Mouse (Mus musculus) heart, embryonic 14.5 days (tissue): ENCODE measurements around the gene Sulf2. TPM values are rescaled to one million over a fixed set of nuclear protein-coding genes. Genes with fewer than 3 reads are reported as not detected.

Experiments used
- ATAC-seq: fragments of 200-750 bp; cut with Nextera tagmentation; 2 replicates; pipeline ENCODE4 v1.8.0; 2017; ENCODE audit warnings: low read depth, moderate TSS enrichment; ENCODE audit not compliant: insufficient number of reproducible peaks, insufficient read depth, low FRiP score
- H3K27ac ChIP-seq, 2 experiments: fragments of 200-500 bp in 1 of 2; fragments of 300-500 bp in 1 of 2; sonication (generic) in 1 of 2; replicated peaks in 1 of 2; 2 replicates each; pipeline ENCODE4 v1.5.1; 2012 to 2014; ENCODE audit warnings: low read depth in 2 of 2, low read length in 2 of 2, control low read depth in 1 of 2, mild to moderate bottlenecking in 1 of 2, mixed read lengths in 1 of 2; ENCODE audit not compliant: control insufficient read depth in 1 of 2, insufficient read depth in 1 of 2
- H3K27me3 ChIP-seq: fragments of 300-500 bp; sonication (generic); 2 replicates; pipeline ENCODE4 v1.6.1; 2014; ENCODE audit warnings: mild to moderate bottlenecking, low read length, control low read depth; ENCODE audit not compliant: control insufficient read depth, insufficient read depth
- H3K36me3 ChIP-seq: fragments of 300-500 bp; sonication (generic); 2 replicates; pipeline ENCODE4 v1.6.1; 2014; ENCODE audit warnings: mild to moderate bottlenecking, control low read depth, low read length, mixed read lengths; ENCODE audit not compliant: control insufficient read depth, insufficient read depth
- H3K4me1 ChIP-seq, 2 experiments: fragments of 200-500 bp in 1 of 2; fragments of 300-500 bp in 1 of 2; sonication (generic) in 1 of 2; 2 replicates each; pipeline ENCODE4 v1.6.1; 2012 to 2014; ENCODE audit warnings: low read length in 2 of 2, control low read depth in 1 of 2, mixed read lengths in 1 of 2; ENCODE audit not compliant: control insufficient read depth in 2 of 2, insufficient read depth in 2 of 2
- H3K4me2 ChIP-seq: fragments of 300-500 bp; sonication (generic); 2 replicates; pipeline ENCODE4 v1.6.1; 2014; ENCODE audit warnings: mild to moderate bottlenecking, low read length
- H3K4me3 ChIP-seq, 2 experiments: fragments of 200-500 bp in 1 of 2; fragments of 300-500 bp in 1 of 2; sonication (generic) in 1 of 2; 2 replicates each; pipeline ENCODE4 v1.5.1; 2012 to 2014; ENCODE audit warnings: low read length in 2 of 2, mild to moderate bottlenecking in 2 of 2, control low read depth in 1 of 2, low read depth in 1 of 2, moderate library complexity in 1 of 2; ENCODE audit not compliant: control insufficient read depth in 1 of 2, insufficient read depth in 1 of 2
- H3K9ac ChIP-seq: fragments of 300-500 bp; sonication (generic); 2 replicates; pipeline ENCODE4 v1.6.1; 2014; ENCODE audit warnings: mild to moderate bottlenecking, low read length
- H3K9me3 ChIP-seq: fragments of 300-500 bp; sonication (generic); 2 replicates; pipeline ENCODE4 v1.6.1; 2016; ENCODE audit warnings: low read length, control low read depth; ENCODE audit not compliant: control insufficient read depth
- WGBS: fragments of 180-500 bp; shearing (Covaris S2); extraction: QIAGEN DNeasy Blood & Tissue Kit; methylation state at CpG from one replicate; pipeline ENCODE4 v1.1.7; 2014; 5-methylcytosine and 5-hydroxymethylcytosine counted together
- polyA plus RNA-seq: library from polyadenylated mRNA; unstranded; fragments of >200 nt; fragmentation: Nextera tagmentation; extraction: Ambion mirVana; gene quantifications from 2 replicates; pipeline ENCODE4 v1.2.1, GENCODE M21; 2014

Gene Sulf2
- polyA plus RNA-seq, 1 experiment from 2014 or later: 115 TPM

GRCm38 (mm10) chr2:166126343-166126742 lies 29.1 kb downstream of the Sulf2 start:
- ATAC-seq: no peak
- no peak overlapping the region for H3K9ac ChIP-seq
- no peaks in the 10 kb centered on the region for H3K27me3 ChIP-seq
- H3K36me3 ChIP-seq: peaks cover 57% of the 10 kb centered on the region
- no peak overlapping the region for H3K27ac ChIP-seq
- peaks cover 30 to 53% of the 10 kb centered on the region in 2 experiments for H3K4me1 ChIP-seq
- WGBS: 52% methylated on average over 11 of the region's 11 CpGs
- H3K4me3 ChIP-seq: no peak overlapping the region
- no peak overlapping the region for H3K4me2 ChIP-seq
- H3K9me3 ChIP-seq: no peaks in the 10 kb centered on the region

- H3K27ac ChIP-seq: no peak overlapping the region
- H3K4me1 ChIP-seq: peaks cover 30 to 53% of the 10 kb centered on the region in 2 experiments
- no peaks in the 10 kb centered on the region for H3K9me3 ChIP-seq
- peaks cover 52% of the 10 kb centered on the region for H3K36me3 ChIP-seq
- no peak for ATAC-seq
- no peak overlapping the region for H3K4me2 ChIP-seq
- no peaks in the 10 kb centered on the region for H3K27me3 ChIP-seq
- no peak overlapping the region for H3K9ac ChIP-seq
- WGBS: 77% methylated on average over 13 of the region's 13 CpGs
- H3K4me3 ChIP-seq: no peak overlapping the region
Measured at GRCm38 (mm10) chr2:166125492-166126252, 29.8 kb downstream of the Sulf2 start.

- H3K36me3 ChIP-seq: peaks cover 48% of the 10 kb centered on the region
- no peak for ATAC-seq
- WGBS: 40% methylated on average over 1 of the region's 2 CpGs
- no peak overlapping the region for H3K4me2 ChIP-seq
- no peak overlapping the region for H3K27ac ChIP-seq
- H3K27me3 ChIP-seq: no peaks in the 10 kb centered on the region
- peaks cover 30 to 57% of the 10 kb centered on the region in 2 experiments for H3K4me1 ChIP-seq
- H3K9ac ChIP-seq: no peak overlapping the region
- H3K4me3 ChIP-seq: no peak overlapping the region
- no peaks in the 10 kb centered on the region for H3K9me3 ChIP-seq
Measured at GRCm38 (mm10) chr2:166125033-166125432, 30.4 kb downstream of the Sulf2 start.

DNA sequence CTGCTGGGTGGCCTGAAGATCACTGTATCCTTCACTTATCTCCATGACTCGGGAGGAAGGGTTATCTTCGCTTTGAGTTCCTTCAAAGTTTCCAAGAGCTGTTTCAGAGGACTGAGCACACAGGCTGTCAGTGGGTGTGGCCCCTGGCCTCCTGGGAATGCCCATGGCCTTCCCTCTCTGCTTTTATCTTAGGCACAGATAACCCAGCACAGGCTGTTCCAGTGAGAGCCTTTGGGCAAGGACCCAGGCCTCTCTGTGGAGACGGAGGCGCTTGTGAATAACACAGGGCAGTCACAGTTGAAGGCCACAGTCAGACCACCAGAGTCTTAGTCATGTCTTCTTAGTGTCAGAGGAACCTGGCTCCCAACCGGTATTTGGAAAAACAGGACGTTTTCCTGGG lies 32.7 kb downstream of the Sulf2 start:
- Histone ChIP-seq H3K9me3 (no peaks in the 10 kb centered on the region), H3K27ac (peak overlapping the region in 1 of 2 experiments; percentile 50; a peak in 2 of 4 replicates), H3K9ac (0 out of 2 replicates have a peak overlapping the region, but pooled peaks have one; percentile 8), H3K27me3 (no peaks in the 10 kb centered on the region), H3K4me2 (no peak overlapping the region), H3K4me1 (peaks cover 21 to 43% of the 10 kb centered on the region in 2 experiments), H3K4me3 (no peak overlapping the region), H3K36me3 (peaks cover 46% of the 10 kb centered on the region)
- 17% methylated on average over 6 of the region's 6 CpGs for WGBS
- ATAC-seq: 0 out of 2 replicates have a peak, but pooled peaks have one; percentile 37

DNA sequence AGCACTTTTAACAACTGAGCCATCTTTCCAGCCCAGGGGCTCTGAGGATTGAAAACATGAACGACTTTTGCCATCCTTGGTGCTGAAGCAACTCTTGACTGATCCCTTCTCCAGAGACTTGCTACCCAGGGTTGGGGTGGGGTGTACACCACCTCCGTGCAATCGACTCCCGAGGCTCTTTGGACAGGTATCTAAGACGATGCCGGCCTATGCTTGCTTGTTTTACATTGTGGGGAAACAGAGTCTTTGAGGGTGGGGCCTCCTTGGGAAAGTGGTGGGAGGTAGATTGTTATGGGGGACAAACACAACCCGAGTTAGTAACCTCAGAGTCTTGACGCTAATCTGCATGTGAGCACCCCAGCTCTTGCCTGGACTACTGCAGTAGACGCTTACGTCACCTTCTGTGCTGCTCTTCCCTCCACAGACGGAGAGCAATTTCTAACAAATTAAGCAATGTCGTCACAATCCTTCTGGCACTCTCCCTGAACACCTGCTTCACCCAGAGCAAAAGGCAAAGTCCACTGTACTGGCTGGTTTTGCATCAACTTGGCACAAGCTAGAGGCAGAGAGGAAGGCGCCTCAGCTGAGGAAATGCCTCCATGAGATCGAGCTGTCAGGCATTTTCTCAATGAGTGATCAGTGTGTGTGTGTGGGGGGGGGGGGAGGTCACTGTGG lies 33.6 kb downstream of the Sulf2 start:
- no peak for ATAC-seq
- Histone ChIP-seq H3K4me1 (peaks cover 21 to 43% of the 10 kb centered on the region in 2 experiments), H3K36me3 (peaks cover 45% of the 10 kb centered on the region), H3K4me3 (no peak overlapping the region), H3K9ac (no peak overlapping the region), H3K9me3 (no peaks in the 10 kb centered on the region), H3K4me2 (no peak overlapping the region), H3K27me3 (no peaks in the 10 kb centered on the region), H3K27ac (0 out of 4 replicates have a peak overlapping the region, but pooled peaks of 1 of the 2 experiments have one; percentile 50)
- 76% methylated on average over 14 of the region's 14 CpGs for WGBS

GRCm38 (mm10) chr2:166119992-166120391 lies 35.5 kb downstream of the Sulf2 start:
- peaks cover 17 to 30% of the 10 kb centered on the region in 2 experiments for H3K4me1 ChIP-seq
- no peak overlapping the region for H3K4me3 ChIP-seq
- WGBS: 52% methylated on average over 2 of the region's 2 CpGs
- ATAC-seq: no peak
- H3K27ac ChIP-seq: no peak overlapping the region
- H3K36me3 ChIP-seq: peaks cover 54% of the 10 kb centered on the region
- no peak overlapping the region for H3K9ac ChIP-seq
- H3K27me3 ChIP-seq: no peaks in the 10 kb centered on the region
- no peaks in the 10 kb centered on the region for H3K9me3 ChIP-seq
- H3K4me2 ChIP-seq: no peak overlapping the region

- no peak overlapping the region for H3K27ac ChIP-seq
- H3K9me3 ChIP-seq: no peaks in the 10 kb centered on the region
- H3K4me3 ChIP-seq: no peak overlapping the region
- H3K4me2 ChIP-seq: no peak overlapping the region
- 91% methylated on average over 16 of the region's 16 CpGs for WGBS
- H3K27me3 ChIP-seq: no peaks in the 10 kb centered on the region
- peaks cover 55% of the 10 kb centered on the region for H3K36me3 ChIP-seq
- no peak overlapping the region for H3K9ac ChIP-seq
- no peak for ATAC-seq
- peaks cover 3 to 14% of the 10 kb centered on the region in 2 experiments; a peak in 3 of 4 replicates for H3K4me1 ChIP-seq
Measured at GRCm38 (mm10) chr2:166116704-166117103, 38.8 kb downstream of the Sulf2 start.
